Mouse (Mus musculus) spleen, adult 2 months (tissue): ENCODE measurements around the gene Elmsan1. TPM values are rescaled to one million over a fixed set of nuclear protein-coding genes. Genes with fewer than 3 reads are reported as not detected.
"Not testable (repeated sequence)": the region's sequence is repeated elsewhere in the genome, so short reads cannot be mapped to it uniquely, and the experiment has no call there.

ENCODE experiments used
- DNase-seq, 2 experiments: peaks; one replicate each; pipeline versions ENCODE4 v3.0.0 to v3.0.0-alpha.2; 2012 to 2021; ENCODE audit warnings: low spot score in 2 of 2, low read depth in 1 of 2
- H3K27ac ChIP-seq: fragments of 200-500 bp; 2 replicates; pipeline ENCODE4 v1.5.1; 2012; ENCODE audit warnings: low read length, inconsistent platforms; ENCODE audit not compliant: insufficient read depth
- H3K27me3 ChIP-seq: fragments of 200-500 bp; 2 replicates; pipeline ENCODE4 v1.6.1; 2012; ENCODE audit warnings: mild to moderate bottlenecking, moderate library complexity, low read length, inconsistent platforms; ENCODE audit not compliant: control insufficient read depth, insufficient read depth
- H3K36me3 ChIP-seq: fragments of 200-500 bp; 2 replicates; pipeline ENCODE4 v1.6.1; 2012; ENCODE audit warnings: mild to moderate bottlenecking, low read length, inconsistent platforms; ENCODE audit not compliant: control insufficient read depth, insufficient read depth
- H3K4me1 ChIP-seq: fragments of 200-500 bp; 2 replicates; pipeline ENCODE4 v1.6.1; 2011; ENCODE audit warnings: inconsistent platforms; ENCODE audit not compliant: control insufficient read depth, insufficient read depth, insufficient read length
- H3K4me3 ChIP-seq: fragments of 200-500 bp; 2 replicates; pipeline ENCODE4 v1.5.1; 2011; ENCODE audit warnings: mild to moderate bottlenecking, inconsistent platforms; ENCODE audit not compliant: insufficient read depth, insufficient read length; ENCODE audit errors: extremely low read depth
- CTCF ChIP-seq: fragments of 200-500 bp; IDR thresholded peaks from 2 replicates; pipeline ENCODE4 v1.5.1; 2011; ENCODE audit warnings: mild to moderate bottlenecking, inconsistent platforms; ENCODE audit not compliant: insufficient read depth, insufficient read length, insufficient replicate concordance; ENCODE audit errors: extremely low read depth
- POLR2A ChIP-seq: fragments of 200-500 bp; IDR thresholded peaks from 2 replicates; pipeline ENCODE4 v1.6.1; 2011; ENCODE audit warnings: low read depth, low read length, inconsistent platforms
- WGBS: fragments of 180-500 bp; shearing (Covaris S2); methylation state at CpG from one replicate; pipeline ENCODE4 v1.1.7; 2018; 5-methylcytosine and 5-hydroxymethylcytosine counted together
- polyA plus RNA-seq: library from polyadenylated mRNA; depleted of rRNA; stranded (reverse); fragments of >200 nt; gene quantifications from 2 replicates; pipeline ENCODE4 v1.2.3, GENCODE M21; 2012

Elmsan1 gene
- polyA plus RNA-seq, 1 experiment: 30.6 TPM

DNA sequence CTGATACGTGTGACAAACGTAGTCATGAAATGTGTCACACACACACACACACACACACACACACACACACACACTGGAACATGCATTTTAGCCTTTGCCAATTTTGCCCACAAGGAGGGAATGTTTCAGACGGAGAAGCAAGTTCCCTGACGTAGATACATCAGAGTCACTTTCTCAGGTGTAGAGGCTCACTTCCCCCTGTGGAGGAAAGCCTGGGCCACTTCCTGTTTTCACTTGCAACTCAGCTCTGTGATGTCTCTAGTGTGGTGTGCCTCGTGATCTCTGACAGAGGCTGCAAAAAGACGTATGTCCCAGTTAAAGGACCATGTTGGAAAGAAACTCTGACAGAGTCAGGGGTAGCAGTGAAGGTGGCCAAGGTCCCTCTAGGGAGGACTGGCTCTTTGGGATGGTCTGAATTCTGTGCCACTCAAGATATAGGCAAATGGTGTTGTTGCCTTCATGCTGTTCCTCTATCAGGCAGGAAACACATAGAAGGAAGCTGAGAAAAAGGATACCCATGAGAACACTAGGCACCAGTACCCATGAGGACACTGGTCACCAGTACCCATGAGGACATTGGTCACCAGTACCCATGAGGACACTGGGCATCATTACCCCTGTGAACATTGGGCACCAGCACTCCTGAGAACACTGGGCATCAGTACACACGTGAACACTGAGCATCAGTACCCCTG, 24.5 kb upstream of the Elmsan1 start:
- Histone ChIP-seq H3K4me3 (no peak overlapping the region), H3K27me3 (no peaks in the 10 kb centered on the region), H3K36me3 (no peaks in the 10 kb centered on the region), H3K27ac (peak overlapping the region; percentile 92), H3K4me1 (peaks cover 19% of the 10 kb centered on the region; the same call in 1 of the 2 replicates)
- TF ChIP-seq POLR2A: peak; percentile 23; the same call in 1 of the 2 replicates
- no peak for TF ChIP-seq CTCF
- 29% methylated on average over 7 of the region's 7 CpGs for WGBS
- DNase-seq: peak; percentile 82 to 98

DNA sequence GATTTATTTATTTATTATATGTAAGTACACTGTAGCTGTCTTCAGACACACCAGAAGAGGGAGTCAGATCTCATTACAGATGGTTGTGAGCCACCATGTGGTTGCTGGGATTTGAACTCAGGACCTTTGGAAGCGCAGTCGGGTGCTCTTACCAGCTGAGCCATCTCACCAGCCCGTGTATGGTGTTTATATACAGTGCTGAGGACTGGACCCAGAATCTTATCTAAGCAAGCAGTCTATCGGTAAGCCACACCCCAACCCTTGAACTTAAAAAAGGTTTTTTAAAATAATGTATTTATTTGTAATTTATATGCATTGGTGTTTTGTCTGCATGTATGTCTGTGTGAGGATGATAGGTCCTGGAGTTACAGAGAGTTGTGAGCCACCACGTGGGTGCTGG, 18.4 kb upstream of the Elmsan1 start:
- not testable (repeated sequence) for H3K27ac ChIP-seq, H3K4me1 ChIP-seq, H3K4me3 ChIP-seq, H3K27me3 ChIP-seq, DNase-seq, H3K36me3 ChIP-seq
- 82% methylated on average over 5 of the region's 5 CpGs for WGBS

DNA sequence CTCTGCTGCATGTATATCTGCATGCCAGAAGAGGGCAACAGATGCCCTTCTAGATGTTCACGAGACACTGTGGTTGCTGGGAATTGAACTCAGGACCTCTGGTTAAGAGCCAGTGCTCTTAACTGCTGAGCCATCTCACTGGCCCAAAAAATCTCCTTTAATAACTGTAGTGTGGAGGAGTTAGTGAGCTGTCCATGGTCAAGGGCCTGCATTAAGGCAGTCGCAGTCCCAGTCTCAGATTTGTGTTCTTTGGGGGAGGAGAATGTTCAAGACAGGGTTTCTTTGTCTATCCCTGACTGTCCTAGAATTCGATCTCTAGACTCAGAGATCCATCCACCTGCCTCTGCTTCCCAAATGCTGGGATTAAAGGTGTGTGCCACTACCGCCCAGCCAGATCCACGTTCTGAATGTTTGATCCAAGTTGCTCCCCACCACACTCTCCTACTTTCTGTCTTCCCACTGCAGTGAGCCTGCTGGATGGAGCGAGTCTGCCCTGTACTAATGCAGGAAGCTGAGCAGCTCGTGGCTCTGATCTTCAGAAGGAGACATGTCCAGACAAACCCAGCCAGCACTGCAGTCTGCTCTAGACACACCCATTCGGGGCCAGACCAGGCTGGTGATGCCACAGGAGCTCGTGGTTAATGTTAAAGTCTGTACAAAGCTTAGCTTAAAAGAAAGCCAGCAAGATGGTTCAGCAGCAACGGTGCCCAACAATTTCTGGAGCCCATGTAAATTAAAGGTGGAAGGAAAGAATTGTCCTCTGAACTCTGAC, 17.5 kb upstream of the Elmsan1 start:
- H3K4me3 ChIP-seq: no peak overlapping the region
- no peaks in the 10 kb centered on the region for H3K36me3 ChIP-seq
- DNase-seq: no peak
- H3K4me1 ChIP-seq: no peaks in the 10 kb centered on the region
- 75% methylated on average over 10 of the region's 10 CpGs for whole genome bisulfite sequencing
- no peak for TF ChIP-seq POLR2A
- TF ChIP-seq CTCF: no peak
- H3K27ac ChIP-seq: no peak overlapping the region
- H3K27me3 ChIP-seq: no peaks in the 10 kb centered on the region

DNA sequence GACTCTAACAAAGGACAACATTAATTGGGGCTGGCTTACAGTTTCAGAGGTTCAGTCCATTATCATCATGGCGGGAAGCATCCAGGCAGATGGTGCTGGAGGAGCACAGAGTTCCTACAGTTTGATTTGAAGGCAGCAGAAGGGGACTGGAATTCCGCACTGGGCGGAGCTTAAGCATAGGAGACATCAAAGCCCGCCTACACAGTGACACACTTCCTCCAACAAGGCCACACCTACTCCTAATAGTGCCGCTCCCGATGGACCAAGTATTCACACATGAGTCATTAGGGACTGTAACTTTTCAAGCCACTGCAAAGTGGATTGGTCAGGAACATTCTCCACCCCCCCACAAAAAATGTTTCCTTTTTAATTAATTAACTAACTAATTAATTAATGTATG, 16.9 kb upstream of the Elmsan1 start:
- TF ChIP-seq POLR2A: no peak
- TF ChIP-seq CTCF: no peak
- Histone ChIP-seq H3K4me1 (no peaks in the 10 kb centered on the region), H3K36me3 (no peaks in the 10 kb centered on the region), H3K4me3 (no peak overlapping the region), H3K27ac (no peak overlapping the region), H3K27me3 (no peaks in the 10 kb centered on the region)
- 92% methylated on average over 6 of the region's 6 CpGs for WGBS
- DNase-seq: no peak

DNA sequence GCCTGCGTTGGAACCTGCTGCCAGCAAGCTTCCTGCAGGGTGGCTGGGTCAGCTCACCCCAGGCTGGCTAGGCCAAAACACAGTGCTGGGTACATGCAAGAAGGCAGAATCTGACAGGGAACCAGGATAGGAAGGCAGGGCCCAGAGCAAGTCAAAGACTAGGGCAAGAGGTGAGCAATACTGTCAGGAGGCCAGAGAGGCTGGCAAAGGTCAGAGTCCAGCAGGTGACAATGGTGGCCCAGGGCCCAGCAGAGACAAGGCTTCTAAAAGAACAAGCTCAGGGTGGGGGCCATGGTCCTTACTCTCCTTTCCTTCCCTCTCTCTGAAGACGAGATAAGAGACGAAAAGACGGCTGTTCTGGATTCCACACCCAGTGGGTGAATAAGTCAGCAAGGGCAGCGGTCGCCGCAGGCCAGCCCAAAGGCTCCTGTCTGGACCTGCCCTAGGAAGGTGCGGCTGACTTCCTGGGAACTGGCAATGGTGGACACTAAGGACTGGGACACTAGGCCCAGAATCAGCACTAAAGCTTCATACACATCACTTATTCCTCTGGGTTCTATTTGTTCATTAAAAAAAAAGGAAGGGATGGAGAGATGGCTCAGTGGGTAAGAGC, 14.9 kb upstream of the Elmsan1 start:
- Histone ChIP-seq H3K4me3 (no peak overlapping the region), H3K27me3 (no peaks in the 10 kb centered on the region), H3K4me1 (no peaks in the 10 kb centered on the region), H3K27ac (no peak overlapping the region), H3K36me3 (no peaks in the 10 kb centered on the region)
- WGBS: 82% methylated on average over 8 of the region's 8 CpGs
- TF ChIP-seq CTCF (no peak), POLR2A (no peak)
- DNase-seq: no peak

DNA sequence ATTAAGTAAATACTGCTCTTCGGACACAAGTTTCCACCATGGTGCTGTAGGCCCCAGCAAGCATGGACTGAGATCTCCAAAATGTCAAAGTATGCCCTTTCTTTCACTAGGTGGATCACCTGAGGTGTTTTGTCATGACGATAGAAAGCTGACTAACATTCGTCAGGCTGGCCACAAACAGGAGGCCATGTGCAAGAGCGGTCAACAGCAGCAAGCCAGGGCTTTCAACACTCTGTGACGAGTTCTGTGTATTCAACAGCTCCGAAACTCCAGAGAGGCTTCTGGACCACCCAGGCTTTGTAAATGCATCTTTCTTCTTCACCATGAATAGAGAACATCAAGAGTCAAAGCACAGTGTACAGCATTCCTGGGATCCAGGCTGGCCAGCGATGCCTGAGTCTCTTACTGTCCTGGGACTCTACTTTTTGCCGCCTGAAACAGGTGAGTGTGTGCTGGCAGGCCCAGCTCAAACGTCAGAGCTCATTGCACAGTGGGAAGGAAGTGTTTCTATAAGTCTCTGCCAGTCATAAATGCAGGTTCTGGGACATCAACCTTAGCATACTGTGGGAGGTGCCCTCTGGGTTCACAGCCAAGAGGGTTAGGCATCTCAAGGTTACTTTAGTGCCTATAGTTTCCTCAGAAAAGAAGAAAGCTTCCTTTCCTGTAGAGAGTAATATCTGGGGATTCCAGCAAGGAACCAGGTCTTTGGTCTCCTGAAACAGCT, 7.6 kb upstream of the Elmsan1 start:
- Histone ChIP-seq H3K4me3 (no peak overlapping the region), H3K27ac (no peak overlapping the region), H3K36me3 (no peaks in the 10 kb centered on the region), H3K4me1 (peaks cover 3% of the 10 kb centered on the region; the same call in 1 of the 2 replicates), H3K27me3 (no peaks in the 10 kb centered on the region)
- WGBS: 84% methylated on average over 9 of the region's 9 CpGs
- TF ChIP-seq POLR2A (no peak), CTCF (no peak)
- no peak for DNase-seq
